Mouse (Mus musculus): ENCODE measurements around the gene Cacna2d1.

Cacna2d1 gene

DNA sequence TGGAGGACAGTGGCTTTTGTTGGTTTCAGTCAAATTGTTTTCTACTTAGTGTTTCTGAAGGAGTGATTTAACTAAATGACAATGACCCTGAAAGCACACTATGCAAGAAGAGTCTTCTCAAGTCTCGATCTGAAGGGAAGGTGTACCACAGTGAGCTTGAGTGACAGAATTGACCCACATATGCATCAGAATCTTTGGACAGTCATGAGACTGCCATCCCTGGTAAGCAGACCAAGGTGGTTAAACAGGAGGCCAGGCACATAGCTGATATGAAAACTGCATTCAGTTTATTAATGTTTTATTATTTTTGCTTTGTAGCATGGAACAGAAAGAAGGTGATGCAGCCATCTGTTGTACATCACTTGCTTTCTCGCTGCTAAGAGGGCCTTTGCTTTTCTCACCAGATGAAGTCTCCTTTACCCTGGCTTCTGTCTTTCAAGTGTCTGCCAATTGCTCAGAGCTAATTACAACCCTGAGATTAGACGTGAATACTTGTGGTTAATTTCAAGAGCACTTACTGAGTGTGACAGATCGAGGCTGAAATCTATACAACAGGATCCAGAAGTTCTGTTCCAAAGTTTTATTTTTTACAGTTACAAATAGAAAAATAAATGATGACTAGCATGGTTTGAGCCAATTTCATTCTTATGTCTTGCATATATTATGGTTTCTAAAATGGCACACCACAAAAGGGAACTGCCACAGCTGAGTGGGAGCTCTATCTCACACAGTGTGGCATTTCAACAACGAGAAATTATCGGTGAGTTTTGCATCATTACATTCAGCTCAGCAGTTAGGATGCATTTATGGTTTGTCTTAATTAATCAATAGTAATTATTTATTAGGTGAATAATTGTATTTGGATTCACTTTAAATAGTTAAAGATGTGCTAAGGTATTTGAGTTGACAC, 221.1 kb downstream of the Cacna2d1 start:
- DNase-seq (ENCODE audit: low spot score in 2 of 2) = no peak

DNA sequence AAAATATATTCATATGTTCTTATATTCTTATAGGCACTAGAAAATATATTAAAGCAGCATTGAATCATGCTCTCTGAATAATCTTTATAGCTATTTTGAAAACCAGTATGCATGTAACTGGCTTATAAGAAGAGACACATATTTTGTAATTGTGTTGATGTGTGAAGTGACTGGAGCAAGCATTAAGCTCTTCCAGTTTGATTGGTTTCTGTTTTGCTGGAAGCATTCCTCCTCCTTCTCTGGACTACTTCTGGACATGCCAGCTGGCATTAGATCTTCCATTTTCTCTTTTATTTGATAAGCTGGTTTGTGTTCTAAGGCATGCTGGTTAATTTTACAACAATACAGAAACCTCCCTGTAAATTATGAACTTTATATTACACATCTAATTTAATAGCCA, 228.8 kb downstream of the Cacna2d1 start:
- DNase-seq (ENCODE audit: low spot score in 2 of 2) = no peak

DNA sequence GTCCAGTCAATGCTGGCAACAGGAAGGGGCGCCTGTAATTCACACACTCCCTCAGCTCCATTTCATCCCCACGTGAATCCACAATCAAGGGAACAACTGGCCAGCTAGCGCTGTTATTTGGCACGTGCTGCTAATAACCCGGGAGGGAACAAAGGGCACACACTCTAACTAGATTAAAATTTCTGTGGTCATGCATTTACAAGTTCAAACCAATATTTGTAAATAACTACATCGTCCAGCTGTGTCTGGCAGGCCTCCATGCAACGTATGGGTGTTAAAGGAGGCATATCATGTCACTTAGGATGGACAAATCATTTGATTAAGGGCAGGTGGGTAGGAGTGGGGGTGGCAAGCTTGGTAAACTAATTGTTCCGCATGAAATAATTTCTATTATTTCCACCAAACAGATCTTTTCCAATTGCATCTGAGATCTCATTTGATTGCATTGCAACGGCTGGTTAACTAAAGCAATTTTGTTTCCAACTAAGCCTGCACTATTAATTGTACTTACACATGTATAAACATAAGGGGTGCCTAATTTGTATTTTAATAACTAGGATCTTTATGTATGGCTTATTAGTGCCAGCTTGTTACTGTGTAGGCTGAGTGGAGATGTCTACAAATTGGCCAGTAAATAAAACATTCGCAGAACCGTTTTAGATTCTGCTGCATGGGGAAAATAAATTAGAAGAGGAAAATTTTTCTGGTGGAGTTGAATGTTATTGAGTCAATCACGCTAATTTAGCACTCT, 231.8 kb downstream of the Cacna2d1 start:
- no peak for DNase-seq (ENCODE audit: low spot score in 2 of 2)

DNA sequence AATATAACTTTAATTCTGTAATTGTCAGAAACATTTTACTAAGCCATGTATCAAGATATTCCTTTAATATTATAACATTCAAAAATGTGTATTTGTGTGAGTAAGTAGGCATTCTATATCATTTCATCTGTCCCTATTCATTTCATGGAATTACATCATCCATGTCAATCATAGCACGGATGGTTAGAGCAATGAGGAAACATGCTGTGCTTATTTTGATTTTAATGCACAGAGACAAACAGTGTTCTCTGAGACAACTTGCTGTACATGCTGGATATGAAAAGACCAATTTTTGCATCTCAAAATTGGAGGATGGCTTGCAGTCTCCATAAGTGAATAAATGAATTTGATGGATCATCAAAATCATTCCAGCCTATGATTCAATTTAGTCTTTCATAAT, 232.4 kb downstream of the Cacna2d1 start:
- DNase-seq (ENCODE audit: low spot score in 2 of 2) = no peak

DNA sequence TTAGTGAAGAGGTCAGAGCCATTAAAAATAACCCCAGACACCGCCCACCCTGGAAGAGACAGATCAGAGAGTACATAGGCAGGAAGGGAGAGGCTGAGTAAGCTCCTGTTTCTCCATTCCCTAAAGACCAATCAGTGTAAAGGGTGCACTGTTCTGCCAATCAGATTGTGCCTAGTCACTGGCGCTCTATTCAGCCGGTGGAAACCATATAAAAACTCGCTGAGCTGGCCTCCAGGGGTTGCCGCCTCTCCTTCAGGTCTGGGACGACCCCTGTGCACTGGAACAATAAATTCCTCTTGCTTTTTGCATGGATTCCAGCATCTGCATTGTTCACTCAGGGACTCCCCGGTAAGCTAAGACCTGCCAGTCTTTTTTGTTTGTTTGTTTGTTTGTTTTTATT, 246.6 kb downstream of the Cacna2d1 start:
- DNase-seq (ENCODE audit: low spot score in 2 of 2) = no peak

DNA sequence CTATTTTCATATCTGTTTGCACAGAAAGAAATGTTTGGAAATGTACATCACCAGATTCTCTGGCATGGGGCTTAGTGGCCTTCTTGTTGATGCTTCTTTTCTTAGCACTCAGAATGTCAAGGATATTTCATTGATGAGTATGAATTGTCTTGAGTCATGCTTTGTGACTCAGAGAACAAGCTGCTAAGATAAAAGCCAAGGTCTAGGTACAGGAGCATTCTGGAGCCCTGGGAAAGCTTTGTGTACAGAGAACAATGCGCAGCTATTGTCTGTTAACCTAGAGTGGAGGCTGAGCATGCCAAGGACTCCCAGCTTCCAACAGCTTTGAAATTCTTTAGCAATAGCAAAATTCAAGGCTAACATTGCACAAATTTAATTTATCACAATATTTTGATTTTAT, 249.6 kb downstream of the Cacna2d1 start:
- no peak for DNase-seq (ENCODE audit: low spot score in 2 of 2)

DNA sequence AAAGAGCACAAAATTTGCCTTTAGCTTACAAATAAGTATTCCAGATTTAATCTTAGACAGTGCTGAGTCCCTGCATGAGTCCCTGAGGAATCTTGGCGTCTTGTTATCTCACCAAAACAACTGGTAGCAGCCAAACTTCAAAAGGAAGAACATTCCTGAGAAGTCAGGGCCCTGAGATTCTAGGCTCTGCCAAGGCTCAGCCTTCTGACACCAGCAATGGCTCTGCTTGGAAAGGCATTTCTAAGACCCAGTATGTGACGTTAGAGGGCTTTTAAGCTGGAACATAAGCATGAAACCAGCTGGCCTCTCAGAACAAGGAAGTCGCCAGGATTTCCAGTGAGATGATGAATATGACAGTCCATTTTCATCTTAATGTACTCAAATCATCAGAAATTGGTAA, 253.4 kb downstream of the Cacna2d1 start:
- no peak for DNase-seq (ENCODE audit: low spot score in 2 of 2)

DNA sequence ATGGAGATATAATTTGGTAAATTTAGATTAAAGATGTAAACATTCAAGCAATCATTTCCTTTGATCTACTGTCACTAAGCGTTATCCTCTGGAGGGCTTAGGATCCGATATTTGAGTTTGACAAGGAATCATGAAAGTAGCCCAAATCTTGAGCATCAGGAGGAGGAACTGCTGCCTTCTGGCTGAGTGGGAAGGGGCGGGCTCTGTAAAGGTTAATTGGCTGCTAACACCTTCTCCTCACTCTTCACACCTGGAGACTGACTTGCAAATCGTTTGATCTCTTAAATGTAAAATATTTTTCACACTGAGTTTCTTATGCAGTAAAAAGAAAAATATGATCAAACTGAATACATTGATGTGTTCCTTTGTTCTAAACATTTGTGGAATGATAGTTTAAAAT, 255.4 kb downstream of the Cacna2d1 start:
- DNase-seq (ENCODE audit: low spot score in 2 of 2) = no peak

DNA sequence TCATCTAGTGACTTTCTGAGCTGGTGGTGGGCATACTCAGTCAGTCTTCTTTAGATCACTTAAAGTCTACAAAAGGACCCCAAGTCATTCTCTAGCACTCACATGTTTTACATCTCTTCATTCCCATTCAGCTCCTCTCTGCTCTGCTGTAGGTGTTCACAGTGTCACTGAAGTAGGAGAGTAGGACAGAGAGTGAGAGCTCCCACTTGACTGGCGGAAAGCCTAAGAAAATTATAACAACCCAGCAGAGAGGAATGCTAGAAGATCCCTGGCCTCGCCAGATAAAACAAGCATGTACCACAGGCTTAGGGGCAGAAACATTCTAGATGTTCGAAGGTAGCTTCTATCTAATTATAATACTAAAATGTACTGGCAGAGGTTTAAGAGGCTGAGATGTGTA, 256.7 kb downstream of the Cacna2d1 start:
- no peak for DNase-seq (ENCODE audit: low spot score in 2 of 2)

DNA sequence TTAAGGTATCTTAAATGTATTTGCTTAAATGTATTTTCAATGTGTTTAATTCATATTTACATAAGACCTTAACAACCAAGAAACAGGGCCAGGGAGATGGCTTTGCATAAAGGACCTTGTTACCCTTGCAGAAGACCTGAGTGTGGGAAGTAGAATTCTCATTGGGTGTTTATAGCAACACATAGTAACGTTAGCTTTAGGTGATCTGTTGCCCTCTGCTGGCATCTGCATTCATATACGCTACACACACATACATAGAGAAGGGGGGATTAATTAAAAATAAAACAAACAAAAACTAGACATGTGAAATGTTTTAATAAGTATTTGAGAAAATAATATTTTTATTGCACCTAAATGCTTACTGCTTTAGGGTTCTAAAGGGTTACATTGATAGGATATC, 265.3 kb downstream of the Cacna2d1 start:
- DNase-seq (ENCODE audit: low spot score in 2 of 2) = no peak

DNA sequence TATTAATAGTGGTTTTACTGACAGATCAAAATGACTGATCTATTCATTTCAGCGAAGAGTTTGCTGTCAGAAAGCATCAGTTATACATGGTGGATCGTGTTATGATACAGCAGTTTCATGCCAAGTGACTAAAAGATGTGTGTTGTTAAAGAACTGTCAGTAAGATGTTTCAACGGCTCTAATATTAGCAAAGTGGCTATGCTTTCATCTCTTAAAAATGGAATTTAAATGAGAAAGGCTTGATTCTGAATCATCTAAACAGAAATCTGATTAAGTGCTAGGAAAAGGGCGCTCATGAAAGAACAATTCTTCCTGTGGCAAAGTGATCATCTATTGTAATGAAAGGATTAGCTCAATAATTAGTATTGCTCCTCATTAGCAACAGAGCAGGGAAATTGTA, 287.5 kb downstream of the Cacna2d1 start:
- DNase-seq (ENCODE audit: low spot score in 2 of 2) = no peak

DNA sequence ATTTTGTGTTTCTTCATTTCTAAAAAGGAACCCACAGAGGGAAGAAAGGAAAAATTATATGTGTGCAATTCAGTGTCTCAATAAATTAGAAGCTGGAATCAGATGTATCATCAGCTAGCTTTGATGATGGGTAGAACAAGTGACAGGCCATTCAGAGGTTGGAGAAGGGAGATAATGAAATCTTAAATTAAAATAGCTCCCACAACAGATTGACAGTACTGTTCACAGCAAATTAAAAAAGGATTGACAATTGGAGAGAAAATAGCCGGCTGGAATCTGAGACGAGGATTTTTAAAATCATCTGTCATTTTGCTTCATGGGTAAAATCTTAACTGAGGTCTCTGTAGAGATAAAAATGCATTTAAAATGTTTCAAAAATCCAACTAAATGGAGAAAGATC, 290.9 kb downstream of the Cacna2d1 start:
- no peak for DNase-seq (ENCODE audit: low spot score in 2 of 2)

DNA sequence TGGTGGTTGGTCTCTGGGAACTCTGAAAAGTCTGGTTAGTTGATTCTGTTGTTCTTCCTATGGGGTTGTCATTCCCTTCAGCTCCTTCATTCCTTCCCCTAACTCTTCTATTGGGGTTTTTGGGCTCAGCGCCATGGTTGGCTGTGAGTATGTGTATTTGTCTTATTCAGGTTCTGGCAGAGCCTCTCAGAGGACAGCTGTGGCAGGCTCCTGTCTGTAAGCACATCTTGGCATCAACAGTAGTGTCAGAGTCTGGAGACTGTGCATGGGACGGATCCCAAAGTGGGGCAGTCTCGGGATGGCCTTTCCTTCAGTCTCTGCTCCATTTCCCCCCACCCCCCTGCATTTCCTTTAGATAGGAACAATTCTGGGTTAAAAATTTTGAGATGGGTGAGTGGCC, 294.9 kb downstream of the Cacna2d1 start:
- DNase-seq (ENCODE audit: low spot score in 2 of 2) = no peak

DNA sequence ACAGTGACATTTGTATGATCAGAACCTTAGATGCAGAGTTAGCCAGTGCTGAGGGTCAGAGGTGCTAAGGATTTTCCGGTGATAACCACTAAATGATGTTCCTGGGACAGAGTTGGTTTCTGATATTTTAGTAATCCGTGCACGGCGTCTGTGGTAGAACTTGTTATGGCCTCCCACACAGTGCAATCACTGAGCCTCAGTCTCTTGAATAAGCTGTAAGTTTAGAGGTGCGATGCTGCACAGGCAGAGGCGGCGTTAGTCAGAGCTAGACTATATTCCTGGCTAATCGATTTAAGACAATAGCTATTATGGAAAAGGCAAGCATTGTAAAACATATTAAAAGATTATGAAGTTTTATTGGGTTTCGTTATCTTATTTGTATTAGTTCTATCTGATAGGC, 297.0 kb downstream of the Cacna2d1 start:
- DNase-seq (ENCODE audit: low spot score in 2 of 2) = no peak

DNA sequence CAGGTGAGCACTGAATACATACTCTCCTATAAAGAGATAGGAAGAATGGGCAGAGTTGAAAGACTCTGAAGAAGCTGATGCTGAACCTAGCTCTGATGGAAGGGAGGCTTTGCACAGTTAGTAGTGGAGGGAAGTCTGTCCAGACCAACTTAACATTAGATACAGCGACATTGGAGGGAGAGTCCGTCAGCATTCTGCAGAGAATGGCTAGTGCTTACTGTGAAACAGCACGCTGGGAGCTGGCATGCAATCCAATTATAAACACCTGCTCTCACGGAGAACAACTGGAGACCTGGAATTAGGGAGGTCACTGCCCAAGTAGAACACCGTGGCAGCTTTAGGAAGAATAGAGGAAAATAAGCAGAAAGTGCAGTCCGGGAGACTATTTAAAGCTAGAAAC, 300.4 kb downstream of the Cacna2d1 start:
- no peak for DNase-seq (ENCODE audit: low spot score in 2 of 2)

DNA sequence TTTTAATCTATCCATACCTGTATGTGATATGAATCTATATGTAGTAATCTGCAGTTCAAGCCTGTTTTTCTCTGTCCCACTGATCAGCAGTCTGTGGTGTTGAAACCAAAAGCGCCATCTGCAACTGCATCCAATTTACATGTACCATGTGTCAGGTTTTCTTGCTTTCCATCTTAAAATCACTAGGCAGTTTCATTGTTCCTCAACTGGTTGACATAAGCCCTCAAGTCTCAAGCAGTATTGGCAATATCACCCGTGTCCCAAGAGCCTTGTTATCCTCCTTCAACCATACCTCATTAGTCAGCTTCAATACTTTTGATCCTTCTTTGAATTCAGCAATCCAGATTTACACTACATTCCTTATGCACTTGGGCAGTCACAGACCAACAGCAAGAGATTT, 301.4 kb downstream of the Cacna2d1 start:
- no peak for DNase-seq (ENCODE audit: low spot score in 2 of 2)

DNA sequence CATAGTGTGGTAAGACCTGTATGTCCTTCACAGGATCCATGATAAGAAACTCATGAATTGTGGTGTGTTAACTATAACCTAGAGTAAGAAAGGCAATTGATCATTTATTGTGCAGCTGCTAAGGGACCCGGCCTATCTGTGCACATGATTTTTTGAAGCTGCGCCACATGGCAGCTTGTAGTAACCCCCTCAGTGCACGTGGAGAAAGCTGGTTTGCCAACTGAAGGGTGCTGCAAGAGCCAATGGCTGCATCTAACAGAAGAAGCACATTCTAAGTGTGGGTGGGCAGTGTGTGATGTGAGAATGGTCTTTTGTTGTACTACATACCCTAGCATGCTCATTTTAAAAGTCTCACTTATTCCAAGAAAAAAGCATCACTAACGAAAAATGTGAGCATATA, 302.1 kb downstream of the Cacna2d1 start:
- no peak for DNase-seq (ENCODE audit: low spot score in 2 of 2)

DNA sequence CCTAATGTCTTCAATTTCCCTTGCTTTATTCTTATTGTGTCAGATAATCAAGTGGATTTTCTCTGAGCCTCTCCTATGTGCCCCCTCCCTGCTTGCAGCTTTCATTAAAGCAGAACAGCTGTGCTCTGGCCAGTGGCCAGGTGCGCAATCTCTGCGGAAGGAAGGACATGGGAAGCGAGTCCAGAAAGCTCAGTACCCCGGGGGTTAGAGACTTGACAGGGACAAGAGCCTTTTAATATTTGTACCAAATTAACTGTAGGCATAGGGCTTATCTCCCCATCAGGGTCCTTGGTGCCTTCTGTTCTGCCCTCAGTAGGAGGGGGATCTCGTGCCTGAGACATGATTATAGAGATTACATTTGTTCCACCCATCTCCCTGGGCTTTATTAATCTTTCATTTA, 303.5 kb downstream of the Cacna2d1 start:
- no peak for DNase-seq (ENCODE audit: low spot score in 2 of 2)

DNA sequence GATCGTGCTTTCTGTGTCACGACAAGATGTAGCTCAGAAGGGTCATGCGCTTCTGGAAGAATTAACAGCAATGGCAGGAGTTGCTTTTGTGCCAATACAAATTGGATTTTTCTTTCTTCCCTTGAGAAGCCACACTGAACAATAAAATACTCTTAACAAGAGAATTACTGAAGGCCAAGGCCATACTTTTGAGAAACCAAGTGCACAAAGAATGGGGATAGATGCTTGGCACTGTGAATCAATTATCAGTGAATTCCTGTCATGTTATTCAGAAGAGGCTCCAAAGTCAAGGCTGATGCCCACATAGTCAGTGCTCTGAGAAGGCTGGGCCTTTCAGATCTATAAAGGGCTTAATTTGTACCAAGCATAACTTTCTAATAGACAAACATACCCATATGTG, 305.8 kb downstream of the Cacna2d1 start:
- no peak for DNase-seq (ENCODE audit: low spot score in 2 of 2)

DNA sequence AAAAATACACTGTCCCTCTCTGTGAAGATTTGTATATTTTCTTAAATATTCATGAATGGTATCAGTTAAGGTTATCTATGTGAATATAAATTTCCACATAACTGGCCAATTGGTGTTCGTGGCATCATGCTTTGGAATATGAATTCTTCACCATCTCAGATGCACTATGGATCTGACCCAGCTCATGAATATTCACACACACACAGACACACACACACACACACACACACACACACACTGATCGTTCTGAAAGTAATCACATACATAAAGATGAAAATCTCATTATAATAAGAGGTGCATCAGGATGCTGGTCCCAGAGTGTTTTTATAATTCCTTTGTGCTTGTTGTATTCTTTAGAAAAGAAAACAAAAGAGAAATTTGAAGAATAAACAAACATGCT, 309.1 kb downstream of the Cacna2d1 start:
- no peak for DNase-seq (ENCODE audit: low spot score in 2 of 2)

DNA sequence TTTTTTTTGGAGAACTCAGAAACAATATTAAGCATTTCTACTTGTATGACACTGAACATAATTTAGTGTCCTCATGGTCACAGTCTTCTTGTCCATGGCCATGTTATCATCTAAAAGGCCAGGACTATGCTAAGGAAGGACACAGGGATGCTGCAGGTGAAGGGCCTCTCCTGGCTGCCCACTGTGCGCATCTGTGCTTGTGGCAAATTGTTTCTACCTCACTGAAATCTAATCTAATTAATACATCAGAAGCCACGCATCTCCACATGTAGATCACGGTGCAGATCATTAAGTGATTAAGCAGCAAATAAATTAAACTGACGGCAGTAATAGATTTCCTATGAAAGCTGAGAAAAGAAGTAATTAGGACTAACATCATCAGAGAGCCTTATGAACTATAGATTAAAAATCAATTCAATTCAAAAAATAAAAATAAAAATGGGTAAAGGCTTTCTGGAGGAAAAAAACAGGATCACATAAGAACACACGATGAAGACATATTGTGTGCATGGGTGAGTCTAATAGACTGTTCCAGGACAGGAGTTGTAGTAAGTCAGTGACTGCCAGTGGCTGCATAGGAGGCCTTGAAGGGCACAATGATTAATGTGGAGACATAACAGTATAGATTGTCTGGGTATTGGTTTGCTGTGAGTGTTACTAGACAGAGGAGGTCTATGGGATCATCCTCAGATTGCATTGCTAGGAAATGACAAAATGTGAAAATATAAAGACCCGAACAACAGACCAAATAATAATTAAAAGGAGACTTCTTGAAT, 318.4 kb downstream of the Cacna2d1 start:
- no peak for DNase-seq (ENCODE audit: low spot score in 2 of 2)

DNA sequence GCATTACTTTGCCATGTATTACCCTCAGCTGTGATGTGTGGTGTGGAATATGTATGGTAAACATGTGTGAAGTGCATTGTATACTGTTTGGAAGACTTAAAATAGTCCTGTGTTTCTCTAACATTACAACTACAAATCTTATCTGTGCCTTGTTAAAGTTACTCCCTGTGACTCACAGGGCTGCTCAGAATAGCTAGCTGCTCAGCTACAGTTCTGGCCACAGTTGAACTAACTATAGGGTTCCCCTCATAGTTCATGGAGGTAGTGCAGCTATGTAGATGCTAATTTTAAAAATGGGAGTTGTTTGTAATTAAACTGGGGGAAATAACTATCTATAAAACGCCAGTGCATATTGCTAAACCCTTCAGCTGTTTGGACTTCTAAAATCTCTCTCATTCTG, 319.3 kb downstream of the Cacna2d1 start:
- DNase-seq (ENCODE audit: low spot score in 2 of 2) = no peak

DNA sequence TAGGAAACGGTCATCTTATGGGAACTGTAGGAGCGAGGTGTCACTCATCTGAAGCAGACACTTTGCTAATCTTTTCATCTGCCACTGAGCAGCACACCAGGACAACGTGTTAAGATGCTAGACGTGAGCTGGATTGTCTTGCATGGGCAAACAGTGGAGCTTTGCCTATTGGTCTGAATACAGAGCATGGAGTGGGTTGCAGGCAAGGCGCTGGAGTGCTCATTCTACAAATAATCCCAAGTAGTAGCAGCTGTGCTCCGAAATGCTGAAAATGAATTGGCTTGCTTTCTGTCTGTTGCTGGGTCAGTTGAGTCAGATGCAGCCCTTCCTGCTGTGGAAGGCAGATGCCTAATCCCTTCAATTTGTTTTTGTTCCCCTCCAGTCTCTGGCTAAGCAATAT, 330.9 kb downstream of the Cacna2d1 start:
- no peak for DNase-seq (ENCODE audit: low spot score in 2 of 2)

Data from spleen, postnatal 4 days (tissue).